Mouse (Mus musculus) embryonic fibroblast, embryonic 13.5 days (primary cell): ENCODE results near the gene Ccno.

ENCODE experiments used
- CTCF ChIP-seq: IDR thresholded peaks from 2 replicates; pipeline ENCODE4 v1.5.1; 2011; ENCODE audit warnings: mild to moderate bottlenecking, control low read depth, low read length, moderate library complexity, borderline replicate concordance; ENCODE audit not compliant: insufficient read depth
- POLR2A ChIP-seq: IDR thresholded peaks from 2 replicates; pipeline ENCODE4 v1.6.1; 2011; ENCODE audit warnings: low read depth, mild to moderate bottlenecking, control low read depth, low read length, moderate library complexity

DNA sequence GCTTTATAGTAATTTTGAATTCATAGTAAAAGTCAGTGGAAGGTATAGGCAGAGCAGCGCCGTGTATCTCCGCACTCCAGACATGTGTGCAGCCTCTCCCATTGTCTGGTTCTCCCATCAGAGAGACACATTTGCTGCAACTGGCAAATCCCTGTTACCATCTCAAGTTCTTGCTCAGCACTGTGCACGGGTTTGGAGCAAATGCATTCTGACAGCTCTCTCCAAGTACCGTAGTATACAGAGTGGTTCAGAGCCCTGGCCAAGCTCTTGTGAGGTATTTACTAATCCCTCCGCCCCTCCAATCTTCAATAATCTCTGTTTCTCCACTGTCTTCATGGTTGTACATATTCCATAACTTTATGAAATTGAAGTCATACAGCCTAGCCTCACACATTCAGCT is 25.1 kb downstream of the Ccno start:
- no peak for TF ChIP-seq CTCF
- TF ChIP-seq POLR2A: no peak
